Mouse (Mus musculus) olfactory bulb, adult 2 months (tissue): ENCODE measurements around the gene Gm45837.

Experiments
- CTCF ChIP-seq: fragments of 200-500 bp; IDR thresholded peaks from 2 replicates; pipeline ENCODE4 v1.5.1; 2012; ENCODE audit warnings: low read depth, mild to moderate bottlenecking, low read length, moderate library complexity; ENCODE audit not compliant: insufficient read depth
- POLR2A ChIP-seq: fragments of 200-500 bp; IDR thresholded peaks from 2 replicates; pipeline ENCODE4 v1.6.1; 2012; ENCODE audit warnings: mild to moderate bottlenecking, low read depth, low read length, moderate library complexity; ENCODE audit not compliant: insufficient read depth

- TF ChIP-seq POLR2A: no peak
- TF ChIP-seq CTCF: no peak
Observed at GRCm38 (mm10) chr7:101499701-101500100, 89.0 kb downstream of the Gm45837 start.
